Mouse (Mus musculus) heart, embryonic 12.5 days (tissue): ENCODE data around the gene E130308A19Rik. TPM values are rescaled to one million over a fixed set of nuclear protein-coding genes. Genes with fewer than 3 reads are reported as not detected.
"Not testable (repeated sequence)": the region's sequence is repeated elsewhere in the genome, so short reads cannot be mapped to it uniquely, and the experiment has no call there.

Experiments
- ATAC-seq: fragments of 200-750 bp; cut with Nextera tagmentation; 2 replicates; pipeline ENCODE4 v1.8.0; 2017; ENCODE audit warnings: moderate TSS enrichment, moderate library complexity; ENCODE audit not compliant: insufficient number of reproducible peaks, low FRiP score
- H3K27ac ChIP-seq: fragments of 300-500 bp; sonication (generic); 2 replicates; pipeline ENCODE4 v1.5.1; 2016; ENCODE audit warnings: mild to moderate bottlenecking, moderate library complexity; ENCODE audit not compliant: poor library complexity, severe bottlenecking
- H3K27me3 ChIP-seq: fragments of 300-500 bp; sonication (generic); replicated peaks from 2 replicates; pipeline ENCODE4 v1.6.1; 2016; ENCODE audit warnings: mild to moderate bottlenecking, moderate library complexity
- H3K36me3 ChIP-seq: fragments of 300-500 bp; sonication (generic); 2 replicates; pipeline ENCODE4 v1.6.1; 2016; ENCODE audit warnings: mild to moderate bottlenecking, moderate library complexity
- H3K4me1 ChIP-seq: fragments of 300-500 bp; sonication (generic); replicated peaks from 2 replicates; pipeline ENCODE4 v1.6.1; 2016; ENCODE audit warnings: mild to moderate bottlenecking
- H3K4me2 ChIP-seq: fragments of 300-500 bp; sonication (generic); 2 replicates; pipeline ENCODE4 v1.6.1; 2016; ENCODE audit warnings: mild to moderate bottlenecking, moderate library complexity
- H3K4me3 ChIP-seq: fragments of 300-500 bp; sonication (generic); 2 replicates; pipeline ENCODE4 v1.5.1; 2016; ENCODE audit warnings: mild to moderate bottlenecking
- H3K9ac ChIP-seq: fragments of 300-500 bp; sonication (generic); 2 replicates; pipeline ENCODE4 v1.6.1; 2016; ENCODE audit warnings: mild to moderate bottlenecking, moderate library complexity
- H3K9me3 ChIP-seq: fragments of 300-500 bp; sonication (generic); replicated peaks from 2 replicates; pipeline ENCODE4 v1.6.1; 2016; ENCODE audit warnings: mild to moderate bottlenecking, moderate library complexity
- WGBS: fragments of 180-500 bp; shearing (Covaris S2); methylation state at CpG from one replicate; pipeline ENCODE4 v1.1.7; 2016; 5-methylcytosine and 5-hydroxymethylcytosine counted together
- polyA plus RNA-seq: library from polyadenylated mRNA; unstranded; fragments of >200 nt; fragmentation: Nextera tagmentation; extraction: Ambion mirVana; gene quantifications from 2 replicates; pipeline ENCODE4 v1.2.1, GENCODE M21; 2016

The E130308A19Rik gene
- polyA plus RNA-seq, 1 experiment from 2014 or later, result 30.1 TPM

DNA sequence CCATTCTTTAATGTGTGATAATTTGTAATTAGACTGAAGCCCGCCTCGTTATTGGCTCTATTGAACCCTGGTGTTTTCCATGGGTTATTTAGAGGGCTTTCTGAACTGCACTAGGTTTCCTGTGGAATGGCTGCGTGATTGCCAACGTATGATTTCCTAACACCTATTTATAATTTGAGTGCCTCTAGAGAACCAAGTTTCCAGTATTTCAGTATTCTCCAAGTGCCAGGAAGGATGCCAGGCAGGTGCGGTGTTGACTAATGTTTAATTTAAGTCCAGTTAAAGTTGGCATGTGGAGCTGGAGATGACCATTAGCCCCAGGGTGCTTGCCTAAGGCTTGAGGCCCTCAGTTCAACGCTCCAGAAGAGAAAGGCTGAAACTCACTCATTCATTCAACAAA is 161.1 kb downstream of the E130308A19Rik start:
- 0 out of 2 replicates have a peak, but pooled peaks cover 3% of the 10 kb centered on the region for H3K4me1 ChIP-seq
- no peaks in the 10 kb centered on the region for H3K36me3 ChIP-seq
- H3K9me3 ChIP-seq, result no peaks in the 10 kb centered on the region
- H3K27me3 ChIP-seq, result no peaks in the 10 kb centered on the region
- ATAC-seq, result no peak
- H3K9ac ChIP-seq, result no peak overlapping the region
- WGBS, result 66% methylated on average over 6 of the region's 6 CpGs
- no peak overlapping the region for H3K27ac ChIP-seq
- no peak overlapping the region for H3K4me2 ChIP-seq
- H3K4me3 ChIP-seq, result no peak overlapping the region

DNA sequence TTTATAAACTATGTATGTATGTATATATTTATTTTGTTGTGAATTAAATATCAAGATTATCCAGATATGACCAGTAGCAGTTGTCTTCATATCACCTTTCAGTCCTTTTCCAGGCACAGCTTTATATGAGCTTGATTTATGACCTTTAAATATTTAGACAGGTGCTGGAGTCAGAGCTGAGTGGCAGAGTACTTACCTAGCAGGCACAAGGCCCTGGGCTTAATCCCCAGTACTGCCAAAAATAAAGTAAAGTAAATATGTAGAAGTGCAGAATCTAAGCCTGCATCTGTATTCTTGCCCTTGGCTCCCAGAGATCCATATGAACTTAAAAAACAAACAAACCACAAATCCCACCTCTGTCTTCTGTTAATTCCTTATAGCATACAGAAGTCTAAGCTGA is 163.0 kb downstream of the E130308A19Rik start:
- Histone ChIP-seq H3K4me3 (no peak overlapping the region), H3K4me1 (no peaks in the 10 kb centered on the region), H3K9ac (no peak overlapping the region), H3K27ac (no peak overlapping the region), H3K36me3 (no peaks in the 10 kb centered on the region), H3K4me2 (no peak overlapping the region), H3K9me3 (no peaks in the 10 kb centered on the region), H3K27me3 (no peaks in the 10 kb centered on the region)
- no peak for ATAC-seq

DNA sequence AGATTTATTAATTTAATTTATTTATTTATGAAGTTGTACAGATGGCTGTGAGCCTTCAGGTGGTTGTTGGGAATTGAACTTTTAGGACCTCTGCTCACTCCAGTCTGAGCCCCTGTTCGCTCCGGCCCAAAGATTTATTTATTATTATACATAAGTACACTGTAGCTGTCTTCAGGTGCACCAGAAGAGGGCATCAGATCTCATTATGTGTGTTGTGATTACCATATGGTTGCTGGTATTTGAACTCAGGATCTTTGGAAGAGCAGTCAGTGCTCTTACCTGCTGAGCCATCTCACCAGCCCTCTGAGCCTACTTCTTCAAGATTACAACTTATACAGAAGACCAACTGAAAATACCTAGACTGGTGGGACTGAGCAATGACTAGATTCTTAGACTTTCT is 167.6 kb downstream of the E130308A19Rik start:
- ATAC-seq, H3K4me2 ChIP-seq, H3K4me1 ChIP-seq, H3K9me3 ChIP-seq, H3K27me3 ChIP-seq, H3K36me3 ChIP-seq, H3K4me3 ChIP-seq, H3K27ac ChIP-seq, H3K9ac ChIP-seq: not testable (repeated sequence)
- 89% methylated on average over 2 of the region's 2 CpGs for WGBS

DNA sequence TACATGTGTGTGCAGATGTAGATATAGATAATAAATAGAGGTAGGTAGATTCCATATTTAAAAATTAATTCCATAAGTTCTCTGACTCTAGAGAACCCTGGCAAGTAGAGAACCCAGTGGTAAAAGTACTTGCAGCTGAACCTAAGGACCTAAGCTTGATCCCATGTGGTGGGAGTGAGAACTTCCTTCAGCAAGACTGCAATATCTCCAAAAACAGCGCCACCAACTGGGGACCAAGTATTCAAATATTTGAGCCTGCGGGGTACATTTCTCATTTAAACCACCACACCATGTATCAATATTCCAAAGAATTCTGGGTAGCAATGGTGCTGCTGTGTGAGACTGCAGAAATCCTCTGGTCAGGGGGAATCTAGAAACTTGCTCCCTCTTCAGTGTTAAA is 168.1 kb downstream of the E130308A19Rik start:
- no peak for ATAC-seq
- Histone ChIP-seq H3K36me3 (no peaks in the 10 kb centered on the region), H3K4me2 (no peak overlapping the region), H3K27ac (no peak overlapping the region), H3K9ac (no peak overlapping the region), H3K27me3 (no peaks in the 10 kb centered on the region), H3K9me3 (no peaks in the 10 kb centered on the region), H3K4me3 (no peak overlapping the region), H3K4me1 (no peaks in the 10 kb centered on the region)
- 63% methylated on average over 2 of the region's 2 CpGs for WGBS

DNA sequence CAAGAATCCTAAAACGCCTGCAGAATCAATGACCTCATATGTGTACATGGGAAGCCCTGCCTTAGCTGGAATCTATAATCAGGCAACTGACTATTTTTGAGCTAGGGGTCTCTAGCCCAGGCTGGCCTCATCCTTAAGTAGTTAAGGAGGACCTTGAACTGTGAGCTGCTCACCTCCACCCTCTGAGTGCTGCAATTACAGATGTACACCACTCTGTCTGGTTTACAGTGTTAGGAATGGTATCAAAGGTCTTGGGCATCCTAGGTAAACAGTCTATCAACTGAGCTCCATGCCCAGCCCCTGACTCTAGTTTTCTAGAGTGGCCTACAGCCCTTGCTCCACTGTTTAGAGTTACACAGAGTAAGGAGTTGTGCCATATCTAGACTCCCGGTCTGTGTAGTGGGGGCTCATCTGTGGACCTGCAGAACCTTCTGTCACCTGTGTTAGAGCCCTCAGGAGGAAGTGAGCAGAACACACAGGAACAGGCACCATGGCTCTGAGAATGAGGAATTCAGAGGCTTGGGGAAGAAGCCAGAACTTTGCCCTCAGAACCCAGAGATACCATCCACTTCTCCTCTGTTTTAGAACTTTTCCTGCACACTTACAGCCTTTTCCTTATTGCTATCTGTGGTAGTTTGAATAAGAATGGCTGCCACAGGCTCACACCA is 169.9 kb downstream of the E130308A19Rik start:
- no peak for ATAC-seq
- Histone ChIP-seq H3K4me2 (no peak overlapping the region), H3K4me3 (no peak overlapping the region), H3K27me3 (no peaks in the 10 kb centered on the region), H3K9me3 (no peaks in the 10 kb centered on the region), H3K36me3 (no peaks in the 10 kb centered on the region), H3K9ac (no peak overlapping the region), H3K27ac (no peak overlapping the region), H3K4me1 (no peaks in the 10 kb centered on the region)
- 64% methylated on average over 2 of the region's 2 CpGs for whole genome bisulfite sequencing

DNA sequence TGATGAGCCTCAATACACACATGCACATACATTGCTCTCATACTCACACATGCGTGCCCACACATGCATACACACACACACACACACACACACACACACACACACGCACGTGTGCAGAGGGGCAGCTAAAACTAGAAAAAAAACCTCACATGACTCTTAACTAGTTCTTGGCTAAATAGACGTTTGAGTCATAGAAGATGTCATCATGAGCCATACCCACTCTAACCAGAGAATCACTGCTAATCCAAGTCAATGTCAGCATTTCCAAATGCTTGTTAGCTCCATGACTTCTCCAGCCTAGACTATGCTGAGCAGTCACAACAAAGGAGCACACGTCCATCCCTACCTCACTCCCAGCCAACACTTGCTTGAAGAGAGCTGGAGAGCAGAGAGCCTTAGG is 174.2 kb downstream of the E130308A19Rik start:
- WGBS, result 80% methylated on average over 5 of the region's 5 CpGs
- peaks cover 3% of the 10 kb centered on the region; the same call in 1 of the 2 replicates for H3K4me1 ChIP-seq
- no peak overlapping the region for H3K27ac ChIP-seq
- no peak overlapping the region for H3K4me2 ChIP-seq
- H3K36me3 ChIP-seq, result no peaks in the 10 kb centered on the region
- H3K9ac ChIP-seq, result no peak overlapping the region
- H3K4me3 ChIP-seq, result no peak overlapping the region
- no peaks in the 10 kb centered on the region for H3K27me3 ChIP-seq
- H3K9me3 ChIP-seq, result no peaks in the 10 kb centered on the region
- ATAC-seq, result no peak

DNA sequence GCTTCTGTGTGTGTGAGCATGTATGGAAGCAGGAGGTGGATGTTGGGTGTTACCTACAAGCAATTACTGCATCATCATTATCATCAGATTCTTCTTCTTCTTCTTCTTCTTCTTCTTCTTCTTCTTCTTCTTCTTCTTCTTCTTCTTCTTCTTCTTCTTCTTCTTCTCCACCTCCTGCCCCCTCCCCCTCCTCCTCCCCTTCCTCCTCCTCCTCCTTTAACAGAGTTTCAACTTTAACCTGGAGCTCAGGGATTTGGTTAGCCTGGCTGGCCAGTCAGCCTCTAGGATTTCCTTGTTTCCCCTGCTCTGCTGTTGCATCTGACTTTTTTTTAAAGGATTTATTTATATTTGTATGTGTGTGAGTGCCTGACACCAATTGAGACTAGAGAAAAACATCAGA is 175.5 kb downstream of the E130308A19Rik start, which contains the start of gene Inip:
Gene Inip, minus strand, starts transcription at position 101 of the 400 bp plus-strand sequence.
- Histone ChIP-seq H3K36me3 (no peaks in the 10 kb centered on the region), H3K4me2 (no peak within 1 kb of the TSS), H3K9me3 (no peaks in the 10 kb centered on the region), H3K9ac (no peak within 1 kb of the TSS), H3K27me3 (no peaks in the 10 kb centered on the region), H3K4me3 (no peak within 1 kb of the TSS), H3K27ac (no peak within 1 kb of the TSS), H3K4me1 (peaks cover 3% of the 10 kb centered on the region; the same call in 1 of the 2 replicates)
- no peak for ATAC-seq

DNA sequence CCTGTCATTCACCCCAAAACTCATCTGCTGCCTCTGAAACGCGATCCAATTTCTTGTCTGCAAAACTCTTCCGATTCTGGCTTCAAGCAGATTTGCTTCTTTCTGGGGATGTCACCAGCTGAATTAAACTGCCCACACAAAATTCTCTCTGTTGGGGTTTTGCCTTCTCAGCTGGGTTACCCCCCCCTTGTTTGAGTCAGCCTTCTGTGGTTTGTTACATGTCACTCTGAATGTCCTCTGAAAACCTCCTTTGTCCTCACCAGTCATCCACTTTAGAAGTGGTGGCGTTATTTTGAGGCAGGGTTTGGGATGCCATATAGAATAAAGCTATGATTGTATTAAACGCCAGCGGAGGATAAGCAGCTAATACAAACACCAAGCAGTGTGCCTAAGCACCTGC is 176.1 kb downstream of the E130308A19Rik start:
- 71% methylated on average over 6 of the region's 6 CpGs for WGBS
- no peak overlapping the region for H3K27ac ChIP-seq
- H3K36me3 ChIP-seq, result no peaks in the 10 kb centered on the region
- no peak for ATAC-seq
- H3K27me3 ChIP-seq, result no peaks in the 10 kb centered on the region
- no peak overlapping the region for H3K4me3 ChIP-seq
- no peak overlapping the region for H3K9ac ChIP-seq
- H3K4me2 ChIP-seq, result no peak overlapping the region
- H3K4me1 ChIP-seq, result peaks cover 7% of the 10 kb centered on the region; the same call in 1 of the 2 replicates
- H3K9me3 ChIP-seq, result no peaks in the 10 kb centered on the region

DNA sequence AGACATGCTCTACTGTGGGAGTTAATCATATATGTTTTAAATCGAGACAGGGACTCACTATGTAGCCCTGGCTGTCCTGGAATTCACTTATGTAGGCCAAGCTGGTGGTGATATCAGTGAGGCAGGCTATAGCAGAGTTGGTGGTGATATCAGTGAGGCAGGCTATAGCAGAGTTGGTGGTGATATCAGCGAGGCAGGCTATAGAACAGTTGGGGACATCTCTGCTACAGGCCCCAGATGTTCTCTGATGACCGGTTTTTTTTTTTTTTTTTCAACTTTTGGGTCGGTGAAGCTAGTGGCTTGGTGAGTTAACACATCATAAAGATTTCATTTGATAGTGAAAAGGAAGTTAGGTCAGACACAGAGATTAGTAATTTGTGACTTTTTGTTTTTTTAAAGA is 176.8 kb downstream of the E130308A19Rik start:
- no peak overlapping the region for H3K9ac ChIP-seq
- H3K9me3 ChIP-seq, result no peaks in the 10 kb centered on the region
- no peaks in the 10 kb centered on the region for H3K36me3 ChIP-seq
- no peak for ATAC-seq
- no peak overlapping the region for H3K4me2 ChIP-seq
- H3K4me1 ChIP-seq, result peaks cover 10% of the 10 kb centered on the region
- no peaks in the 10 kb centered on the region for H3K27me3 ChIP-seq
- 53% methylated on average over 4 of the region's 4 CpGs for WGBS
- H3K27ac ChIP-seq, result no peak overlapping the region
- H3K4me3 ChIP-seq, result no peak overlapping the region

DNA sequence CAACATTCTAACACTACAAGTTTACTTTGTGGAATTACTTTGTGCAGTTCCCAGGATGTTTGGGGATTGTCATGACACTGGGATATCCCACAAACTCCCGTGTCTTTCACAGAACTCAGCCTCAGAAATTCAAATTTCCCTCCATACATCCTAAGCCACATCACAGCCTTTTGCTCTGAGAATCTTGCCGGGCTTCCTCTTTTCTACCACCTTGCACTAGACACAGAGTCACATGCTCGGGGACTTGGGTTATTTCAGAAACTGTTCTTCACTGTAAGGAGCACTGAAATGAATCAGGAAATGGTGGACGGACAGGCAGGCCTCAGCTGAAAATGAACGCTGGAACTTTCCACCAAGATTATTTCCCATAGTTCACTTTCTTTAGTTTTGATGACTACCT is 177.3 kb downstream of the E130308A19Rik start:
- Histone ChIP-seq H3K27ac (no peak overlapping the region), H3K9ac (no peak overlapping the region), H3K36me3 (no peaks in the 10 kb centered on the region), H3K4me2 (no peak overlapping the region), H3K27me3 (no peaks in the 10 kb centered on the region), H3K4me3 (no peak overlapping the region), H3K4me1 (peaks cover 12% of the 10 kb centered on the region), H3K9me3 (no peaks in the 10 kb centered on the region)
- 75% methylated on average over 5 of the region's 5 CpGs for WGBS
- ATAC-seq, result no peak

DNA sequence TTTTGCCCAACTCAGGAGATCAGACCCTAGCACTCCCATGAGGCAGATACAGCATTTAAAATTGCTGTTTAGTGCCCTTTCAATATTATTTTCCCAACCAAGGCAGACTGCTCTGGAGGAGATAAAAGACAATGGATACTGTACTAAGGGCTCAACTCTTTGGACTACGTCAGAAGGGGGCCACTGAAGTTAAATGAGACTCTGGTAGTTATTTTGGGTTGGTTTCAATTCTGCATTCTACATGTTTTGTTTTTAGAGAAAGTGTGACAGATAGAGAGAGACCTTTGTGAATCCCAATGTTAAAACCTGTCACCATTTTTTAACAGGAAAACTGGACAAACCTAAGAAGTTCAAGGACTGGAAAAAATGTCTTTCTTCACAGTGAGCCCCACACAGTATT is 178.7 kb downstream of the E130308A19Rik start:
- Histone ChIP-seq H3K27ac (no peak overlapping the region), H3K27me3 (no peaks in the 10 kb centered on the region), H3K36me3 (no peaks in the 10 kb centered on the region), H3K4me3 (peak overlapping the region; percentile 87), H3K9ac (no peak overlapping the region), H3K4me1 (peaks cover 12% of the 10 kb centered on the region), H3K4me2 (peak overlapping the region; percentile 96), H3K9me3 (no peaks in the 10 kb centered on the region)
- ATAC-seq, result no peak
- WGBS, result 56% methylated on average over 1 of the region's 1 CpGs
